Mouse (Mus musculus): ENCODE results near the gene Nqo1.

DNA sequence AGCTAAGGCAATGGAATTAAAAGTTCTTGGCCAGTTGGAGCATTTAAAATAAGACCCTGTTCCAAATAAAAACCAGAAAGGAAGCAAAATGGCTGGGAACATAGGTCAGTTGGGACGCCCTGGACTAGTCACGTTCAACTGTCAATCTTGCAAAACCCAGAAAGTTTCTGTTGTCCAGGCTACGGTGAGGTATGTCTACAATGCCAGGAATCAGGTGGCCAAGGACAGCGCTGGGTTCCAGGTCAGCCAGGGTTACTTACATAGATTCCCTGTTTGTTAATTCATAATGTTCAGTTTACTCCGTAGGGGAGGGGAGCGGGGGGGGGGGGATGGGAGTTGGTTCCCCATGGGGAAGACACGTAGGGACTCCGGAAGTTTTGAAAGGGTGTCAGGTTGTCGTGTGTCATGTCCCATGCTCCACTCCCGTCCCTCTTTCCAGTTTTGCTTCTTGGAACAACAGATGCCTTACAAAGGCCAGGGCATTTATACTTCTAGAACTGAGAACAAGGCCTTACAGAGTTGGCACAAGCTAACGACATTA lies 32.5 kb upstream of the Nqo1 start:
- TF ChIP-seq CTCF (IDR thresholded peaks at IDR 0.05; ENCODE audit: low read depth) (no peak), EP300 (IDR thresholded peaks at IDR 0.05; ENCODE audit: low read depth) (no peak)

Measured in liver, postnatal 0 days (tissue).